Mouse (Mus musculus): ENCODE measurements at regions not wholly inside any gene's neighbourhood (a gene's known extent, or its start where the extent isn't known, plus 50 kb on each side); places are given as distances from the start of the nearest gene placed in this dataset.

DNA sequence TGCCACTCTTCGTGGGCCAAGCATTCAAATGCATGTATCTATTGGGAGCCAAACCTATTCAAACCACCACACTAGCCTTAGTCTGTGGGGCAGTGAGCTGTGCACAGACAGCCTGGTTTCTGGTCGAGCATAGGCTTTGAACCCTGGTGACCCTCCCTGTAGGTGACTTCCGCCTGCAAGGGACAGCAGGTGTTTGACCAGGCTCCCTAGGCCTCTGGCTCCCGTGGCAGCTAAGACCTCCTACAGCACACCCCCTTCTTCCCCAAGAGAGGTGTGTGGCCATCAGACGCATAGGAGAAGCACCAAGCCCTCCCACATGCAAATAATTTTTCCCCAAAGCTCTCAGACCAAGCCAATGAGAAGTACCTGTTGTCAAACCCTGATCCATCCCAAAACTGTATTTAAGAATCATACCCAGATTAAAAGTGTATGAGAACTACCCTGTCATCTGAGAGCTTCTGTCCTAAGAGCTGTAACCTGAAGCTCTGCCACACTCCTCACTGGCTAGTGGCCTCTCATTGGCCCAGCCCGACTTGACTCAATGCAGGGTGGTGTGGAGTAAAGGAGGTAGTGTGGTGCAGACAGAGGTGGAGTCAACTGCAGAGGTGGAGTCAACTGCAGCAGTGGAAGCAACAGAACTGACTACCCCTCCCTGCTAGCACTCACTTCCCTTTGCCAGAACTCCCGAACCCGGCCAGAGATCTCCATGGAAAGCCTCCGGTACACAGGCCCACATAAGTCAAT is 82.5 kb upstream of the Usp38 start:
- TF ChIP-seq POLR2A (IDR thresholded peaks at IDR 0.05; ENCODE audit: insufficient read depth, low read depth, low read length) (no peak), CTCF (IDR thresholded peaks at IDR 0.05; ENCODE audit: insufficient read depth, low read depth, low read length) (no peak)
- WGBS = 78% methylated on average over 9 of the region's 9 CpGs
- H3K4me3 ChIP-seq (ENCODE audit: insufficient read depth, low read depth, low read length) = no peak overlapping the region
- 0 out of 2 replicates have a peak, but pooled peaks cover 2% of the 10 kb centered on the region for H3K4me1 ChIP-seq (ENCODE audit: control insufficient read depth, insufficient read depth, low read length)
- no peak overlapping the region for H3K27ac ChIP-seq (ENCODE audit: insufficient read depth, low read depth, low read length)

DNA sequence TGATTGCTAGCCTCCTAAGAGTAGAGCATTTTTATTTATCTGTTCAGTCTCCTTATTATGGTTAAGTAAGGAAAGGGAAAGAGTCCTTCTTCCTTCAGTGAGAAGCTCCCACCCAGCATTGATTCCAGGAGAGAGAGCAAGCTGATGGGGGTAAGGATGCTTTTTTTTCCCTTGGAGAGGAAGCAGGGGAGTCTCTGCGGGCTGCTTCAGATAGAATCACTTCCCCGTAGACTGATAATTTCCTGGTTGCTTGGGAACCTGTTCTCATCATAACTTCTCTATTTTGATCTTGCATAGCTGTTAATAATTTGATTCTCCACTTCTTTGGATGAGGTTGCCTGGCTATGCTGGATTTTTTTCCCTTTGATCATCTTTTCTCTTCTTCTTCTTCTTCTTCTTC is 80.5 kb upstream of the Usp38 start:
- WGBS = 87% methylated on average over 2 of the region's 2 CpGs
- 0 out of 2 replicates have a peak, but pooled peaks cover 2% of the 10 kb centered on the region for H3K4me1 ChIP-seq (ENCODE audit: control insufficient read depth, insufficient read depth, low read length)
- TF ChIP-seq CTCF (IDR thresholded peaks at IDR 0.05; ENCODE audit: insufficient read depth, low read depth, low read length) = no peak
- TF ChIP-seq POLR2A (IDR thresholded peaks at IDR 0.05; ENCODE audit: insufficient read depth, low read depth, low read length) = no peak
- H3K27ac ChIP-seq (ENCODE audit: insufficient read depth, low read depth, low read length) = no peak overlapping the region
- H3K4me3 ChIP-seq (ENCODE audit: insufficient read depth, low read depth, low read length) = no peak overlapping the region

DNA sequence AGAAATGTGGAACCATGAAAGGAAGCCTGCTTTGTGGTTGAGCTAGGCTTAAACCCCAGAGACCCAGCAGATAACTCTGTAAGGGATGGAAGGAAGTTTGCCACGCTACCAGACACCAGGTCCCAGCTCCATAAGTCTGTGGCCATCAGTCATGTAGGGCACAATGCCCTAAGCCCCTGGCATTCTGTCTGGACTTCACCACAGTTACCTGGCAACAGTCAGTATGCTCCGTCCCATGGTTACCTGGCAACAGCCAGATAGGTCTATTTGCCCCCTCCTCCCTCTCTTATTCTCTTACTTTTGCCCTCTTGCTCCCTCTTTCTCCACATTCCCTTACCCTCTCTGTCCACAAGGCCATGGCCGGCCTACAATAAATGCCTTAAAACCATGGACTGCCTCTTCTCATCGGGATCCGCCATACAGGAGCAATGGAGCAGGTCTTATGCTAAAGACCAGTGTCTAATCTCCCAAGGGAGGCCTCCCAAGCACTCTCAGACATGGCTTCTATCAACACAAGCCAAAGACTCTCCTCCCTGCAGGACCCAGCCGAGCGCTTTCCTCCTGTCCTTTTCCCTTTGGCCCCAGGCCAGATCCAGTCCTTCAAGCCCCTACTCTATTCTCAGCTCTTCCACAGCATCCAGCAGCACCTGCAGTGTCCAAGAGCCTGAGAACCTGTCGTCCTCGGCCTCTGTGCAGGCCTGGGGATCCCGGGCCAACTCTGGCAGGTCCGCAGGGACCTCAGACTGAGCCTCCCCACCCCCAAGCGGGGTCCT is 66.3 kb upstream of the Usp38 start:
- H3K4me1 ChIP-seq (ENCODE audit: control insufficient read depth, insufficient read depth, low read length) = no peaks in the 10 kb centered on the region
- WGBS = 73% methylated on average over 12 of the region's 12 CpGs
- no peak overlapping the region for H3K4me3 ChIP-seq (ENCODE audit: insufficient read depth, low read depth, low read length)
- no peak overlapping the region for H3K27ac ChIP-seq (ENCODE audit: insufficient read depth, low read depth, low read length)
- TF ChIP-seq POLR2A (IDR thresholded peaks at IDR 0.05; ENCODE audit: insufficient read depth, low read depth, low read length) = no peak
- TF ChIP-seq CTCF (IDR thresholded peaks at IDR 0.05; ENCODE audit: insufficient read depth, low read depth, low read length) = no peak

DNA sequence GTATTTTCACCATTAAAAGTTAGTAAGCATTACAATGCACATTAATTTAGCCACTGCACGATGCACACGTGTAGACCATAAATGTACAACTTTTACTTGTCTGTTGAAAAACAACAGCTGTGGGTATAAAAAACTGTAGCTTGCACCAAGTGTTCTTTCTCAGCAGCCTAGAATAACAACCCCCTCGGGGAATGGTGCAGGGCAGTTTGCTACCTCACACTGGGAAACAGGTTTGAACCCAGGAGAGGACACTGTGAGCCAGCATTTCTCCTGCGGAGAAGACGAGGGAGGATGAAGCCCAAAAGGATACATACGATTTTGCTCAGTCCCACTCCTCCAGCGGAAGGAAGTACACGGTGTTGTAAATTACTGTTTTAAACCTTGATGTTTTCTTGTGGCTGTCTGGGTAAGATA is 65.2 kb upstream of the Usp38 start:
- Histone ChIP-seq H3K4me1 (ENCODE audit: control insufficient read depth, insufficient read depth, low read length) (no peaks in the 10 kb centered on the region), H3K4me3 (ENCODE audit: insufficient read depth, low read depth, low read length) (no peak overlapping the region), H3K27ac (ENCODE audit: insufficient read depth, low read depth, low read length) (no peak overlapping the region)
- WGBS = 55% methylated on average over 8 of the region's 8 CpGs
- TF ChIP-seq CTCF (IDR thresholded peaks at IDR 0.05; ENCODE audit: insufficient read depth, low read depth, low read length) (no peak), POLR2A (IDR thresholded peaks at IDR 0.05; ENCODE audit: insufficient read depth, low read depth, low read length) (no peak)

DNA sequence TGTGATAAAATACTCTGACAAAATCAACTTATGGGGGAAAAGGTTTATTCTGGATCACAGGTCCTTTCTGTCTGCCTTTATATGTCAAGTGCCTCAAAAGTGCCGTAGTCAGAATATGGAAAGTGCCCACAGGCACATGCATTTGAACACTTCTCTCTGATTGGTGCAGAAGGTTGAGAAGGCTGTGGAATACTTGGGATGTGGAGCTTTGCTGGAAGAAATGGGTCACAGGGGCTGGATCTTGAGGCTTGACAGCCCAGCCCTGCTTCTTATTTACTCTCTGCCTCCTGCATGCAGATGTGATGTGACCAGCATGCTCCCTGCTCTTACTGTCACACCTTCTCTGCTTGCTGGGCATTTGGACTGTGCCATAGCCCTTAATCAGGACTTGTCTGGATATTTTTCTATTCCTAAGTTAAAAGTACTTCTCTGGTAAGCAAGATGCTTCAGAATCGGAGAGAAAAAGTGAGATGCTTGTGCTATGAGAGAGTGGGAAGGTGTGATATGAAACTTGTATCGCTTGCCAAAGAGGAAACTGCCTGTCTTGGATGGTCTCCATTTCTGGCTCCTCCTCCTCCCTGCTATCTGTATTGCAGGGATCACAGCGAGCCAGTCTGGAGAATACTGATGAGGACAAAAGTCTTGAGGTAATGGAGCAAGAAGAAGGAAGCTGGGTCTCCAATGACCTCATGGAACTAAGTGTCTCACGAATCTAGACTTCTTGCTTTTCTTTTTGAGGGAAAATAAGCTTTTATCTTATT is 54.5 kb upstream of the Usp38 start:
- 70% methylated on average over 5 of the region's 5 CpGs for WGBS
- TF ChIP-seq POLR2A (IDR thresholded peaks at IDR 0.05; ENCODE audit: insufficient read depth, low read depth, low read length) = no peak
- TF ChIP-seq CTCF (IDR thresholded peaks at IDR 0.05; ENCODE audit: insufficient read depth, low read depth, low read length) = no peak
- no peak overlapping the region for H3K4me3 ChIP-seq (ENCODE audit: insufficient read depth, low read depth, low read length)
- no peak overlapping the region for H3K27ac ChIP-seq (ENCODE audit: insufficient read depth, low read depth, low read length)
- H3K4me1 ChIP-seq (ENCODE audit: control insufficient read depth, insufficient read depth, low read length) = no peaks in the 10 kb centered on the region

DNA sequence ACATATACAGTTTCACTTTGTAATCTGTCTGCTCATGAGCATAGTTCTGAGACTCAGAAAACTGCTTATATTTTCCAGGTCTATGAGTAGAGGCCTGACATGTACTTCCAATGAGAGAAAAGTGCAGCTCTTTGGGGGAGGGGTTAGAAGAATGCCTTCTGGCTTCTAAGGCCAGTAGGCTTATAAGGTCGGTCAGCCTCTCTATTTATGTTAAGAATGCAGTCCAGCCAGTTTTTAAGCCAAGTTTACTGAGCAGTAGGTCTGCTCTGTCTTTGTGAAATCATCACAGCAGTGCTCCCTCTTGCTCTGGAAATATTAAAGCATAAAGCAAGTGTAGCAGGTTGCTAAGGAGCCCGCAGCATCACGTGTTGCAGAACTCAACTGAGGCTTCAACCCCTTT is 53.8 kb upstream of the Usp38 start:
- WGBS = 74% methylated on average over 3 of the region's 3 CpGs
- Histone ChIP-seq H3K4me3 (ENCODE audit: insufficient read depth, low read depth, low read length) (no peak overlapping the region), H3K27ac (ENCODE audit: insufficient read depth, low read depth, low read length) (no peak overlapping the region), H3K4me1 (ENCODE audit: control insufficient read depth, insufficient read depth, low read length) (no peaks in the 10 kb centered on the region)
- TF ChIP-seq POLR2A (IDR thresholded peaks at IDR 0.05; ENCODE audit: insufficient read depth, low read depth, low read length) = no peak
- no peak for TF ChIP-seq CTCF (IDR thresholded peaks at IDR 0.05; ENCODE audit: insufficient read depth, low read depth, low read length)

DNA sequence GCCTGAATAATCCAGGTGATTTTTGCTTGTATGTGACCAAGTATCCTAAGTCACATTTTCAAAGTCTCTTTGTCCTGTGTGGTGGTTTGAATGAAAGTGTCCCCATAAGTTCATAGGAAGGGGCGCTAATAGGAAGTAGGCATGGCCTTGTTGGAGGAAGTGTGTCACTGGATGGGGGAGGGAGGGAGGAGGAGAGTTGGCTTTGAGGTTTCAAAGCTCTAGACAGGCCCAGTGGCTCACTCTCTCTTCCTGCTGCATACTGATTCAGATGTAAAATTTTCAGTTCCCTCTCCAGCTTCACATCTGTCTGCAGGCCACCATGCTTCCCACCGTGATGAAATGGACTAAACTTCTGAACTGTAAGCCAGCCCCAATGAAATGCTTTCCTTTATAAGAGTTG is 52.0 kb upstream of the Usp38 start:
- no peak for TF ChIP-seq POLR2A (IDR thresholded peaks at IDR 0.05; ENCODE audit: insufficient read depth, low read depth, low read length)
- TF ChIP-seq CTCF (IDR thresholded peaks at IDR 0.05; ENCODE audit: insufficient read depth, low read depth, low read length) = no peak
- Histone ChIP-seq H3K4me1 (ENCODE audit: control insufficient read depth, insufficient read depth, low read length) (no peaks in the 10 kb centered on the region), H3K27ac (ENCODE audit: insufficient read depth, low read depth, low read length) (no peak overlapping the region), H3K4me3 (ENCODE audit: insufficient read depth, low read depth, low read length) (no peak overlapping the region)
- 92% methylated on average over 2 of the region's 2 CpGs for WGBS
